Comparison of ENCODE assay signal across 8 mouse cellular contexts in genomic region chr19:15647313-15647712, GRCm38 (mm10).
DNase-seq lines count a peak whose midpoint lies in the region; ATAC-seq lines count a peak whose summit lies in the region.

No protein-coding gene starts in this region.

- H3K9ac ChIP-seq in forebrain, embryonic 13.5 days: no peak overlapping the region
- no peak overlapping the region for H3K9ac ChIP-seq in forebrain, embryonic 12.5 days

- no peak overlapping the region for H3K4me2 ChIP-seq in forebrain, embryonic 13.5 days
- H3K4me2 ChIP-seq in forebrain, embryonic 12.5 days: no peak overlapping the region

- no peaks in the 10 kb centered on the region for H3K9me3 ChIP-seq in forebrain, embryonic 13.5 days (replicated peaks)
- H3K9me3 ChIP-seq in forebrain, embryonic 12.5 days: no peaks in the 10 kb centered on the region

- no peaks in the 10 kb centered on the region for H3K4me1 ChIP-seq in forebrain, embryonic 13.5 days
- H3K4me1 ChIP-seq in forebrain, embryonic 12.5 days: peaks cover 10% of the 10 kb centered on the region; the same call in 1 of the 2 replicates

- H3K36me3 ChIP-seq in forebrain, embryonic 13.5 days (ENCODE audit: poor library complexity, severe bottlenecking): no peaks in the 10 kb centered on the region
- H3K36me3 ChIP-seq in forebrain, embryonic 12.5 days (replicated peaks): no peaks in the 10 kb centered on the region

- H3K27ac ChIP-seq in forebrain, embryonic 13.5 days: no peak overlapping the region
- no peak overlapping the region for H3K27ac ChIP-seq in forebrain, embryonic 12.5 days

- no peak overlapping the region for H3K4me3 ChIP-seq in forebrain, embryonic 13.5 days
- H3K4me3 ChIP-seq in forebrain, embryonic 12.5 days (replicated peaks): no peak overlapping the region

- ATAC-seq in forebrain, embryonic 13.5 days: peak; percentile 43; the same call in 1 of the 2 replicates
- no peak; the same call in 1 of the 2 replicates for ATAC-seq in forebrain, embryonic 12.5 days (ENCODE audit: low FRiP score)

- 53% methylated on average over 5 of the region's 5 CpGs for WGBS in forebrain, embryonic 13.5 days
- WGBS in forebrain, embryonic 12.5 days: 61% methylated on average over 5 of the region's 5 CpGs

- H3K27me3 ChIP-seq in forebrain, embryonic 13.5 days: peaks cover 2% of the 10 kb centered on the region; the same call in 1 of the 2 replicates
- H3K27me3 ChIP-seq in forebrain, embryonic 12.5 days: peaks cover 10% of the 10 kb centered on the region; the same call in 1 of the 2 replicates

- intact Hi-C loops in heart, postnatal 14 days (cut with DNase I): no loop called here

- peak; percentile 4 for DNase-seq in layer of hippocampus, adult 11-12 months (ENCODE audit: low spot score)
- DNase-seq in layer of hippocampus, adult 9-10 months (ENCODE audit: low spot score): no peak
- peak; percentile 69 for DNase-seq in brain, adult 2 months (ENCODE audit: low read depth, low spot score)
- DNase-seq in layer of hippocampus, postnatal 10 days (ENCODE audit: low spot score in 2 of 2): peak; percentile 14 to 21
- no peak for DNase-seq in spleen, adult 18-20 months
- no peak for DNase-seq in heart, postnatal 14 days

Comparison
In these comparisons a context has a peak if more than half of its experiments do, and no peak if none do; other contexts are left out.
1. DNase-seq: peak in layer of hippocampus, adult 11-12 months (single experiment), brain, adult 2 months (single experiment) and layer of hippocampus, postnatal 10 days (2 of 2); none in layer of hippocampus, adult 9-10 months (single experiment), spleen, adult 18-20 months (0 of 2) and heart, postnatal 14 days (0 of 2).